21 mouse cellular contexts compared by ENCODE assay signal in the genomic region with DNA sequence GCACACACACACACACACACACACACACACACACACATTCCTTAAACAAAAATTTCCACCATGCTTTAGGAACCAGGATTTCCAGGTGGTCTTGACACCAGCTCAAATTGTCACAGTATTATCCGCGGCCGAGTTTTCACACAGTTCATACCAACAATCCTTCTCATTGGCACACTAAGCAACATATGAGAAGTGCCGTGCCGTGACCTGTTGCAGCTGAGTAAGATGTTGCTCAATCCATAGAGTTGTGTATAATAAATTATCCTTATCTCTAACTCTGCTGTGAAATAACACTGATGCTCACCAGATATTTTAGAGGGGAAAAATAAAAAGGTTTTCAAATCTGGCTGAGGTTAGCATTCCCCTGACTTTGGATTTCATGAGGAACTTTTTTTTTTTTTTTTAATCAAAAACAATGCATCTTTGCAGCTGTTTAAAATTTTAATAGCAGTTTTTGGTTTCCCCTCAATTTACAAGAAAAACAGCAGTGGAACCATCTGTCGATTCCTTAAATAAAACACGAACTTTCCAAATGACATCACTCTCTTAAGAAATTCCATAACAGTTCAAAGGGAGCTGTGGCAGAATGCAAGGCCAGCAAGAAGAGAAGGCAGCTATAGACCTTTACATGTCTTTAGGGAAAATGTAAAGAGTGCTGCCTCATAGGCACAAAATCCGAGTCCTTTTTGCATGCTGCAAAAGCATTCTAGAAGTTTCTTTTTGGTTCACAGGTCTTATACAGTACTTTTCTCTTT.
DNase-seq lines count a peak whose midpoint lies in the region; ATAC-seq and TF ChIP-seq lines count a peak whose summit lies in the region.
"Had no signal": no experiment of that assay in that cellular context is flagged by ENCODE, and none has a peak within 500 bp of the region (broad histone marks: within the 10 kb centered on the region; RNA-seq: fewer than 3 reads in every experiment).

No protein-coding gene starts in this region.

- H3K27ac ChIP-seq in embryonic facial prominence, embryonic 11.5 days (replicated peaks; ENCODE audit: low read depth, low read length): no peak overlapping the region
- H3K27ac ChIP-seq in embryonic facial prominence, embryonic 10.5 days (replicated peaks): no peak overlapping the region
- H3K27ac ChIP-seq in lung, embryonic 16.5 days (ENCODE audit: low read length): no peak overlapping the region
- H3K27ac ChIP-seq in limb, embryonic 14.5 days (replicated peaks; ENCODE audit: low read depth, low read length): peak overlapping the region; percentile 48; the same call in 1 of the 2 replicates
- H3K27ac ChIP-seq in midbrain, embryonic 11.5 days (ENCODE audit: low read depth, low read length): no peak overlapping the region
- H3K27ac ChIP-seq in forebrain, embryonic 13.5 days: no peak overlapping the region
- no peak overlapping the region for H3K27ac ChIP-seq in forebrain, embryonic 16.5 days (ENCODE audit: low read length)
- H3K27ac ChIP-seq: forebrain, embryonic 12.5 days; heart, embryonic 10.5 days; hindbrain, embryonic 13.5 days; hindbrain, postnatal 0 days had no signal

- DNase-seq in embryonic facial prominence, embryonic 11.5 days (ENCODE audit: low spot score): peak; percentile 22
- DNase-seq in embryonic facial prominence, embryonic 10.5 days (ENCODE audit: low spot score): no peak
- DNase-seq in lung, postnatal 25 days (ENCODE audit: low spot score): no peak
- peak; percentile 69 for DNase-seq in limb, embryonic 14.5 days (ENCODE audit: low spot score)
- no peak for DNase-seq in midbrain, embryonic 11.5 days (ENCODE audit: low spot score, missing footprints)
- DNase-seq: adrenal gland, adult 8-10 months; adrenal gland, postnatal 36 days; B cell, adult 2 months; cerebellum, adult 11-12 months; cerebellum, adult 9-10 months; heart, adult 18-20 months; heart, postnatal 10 days had no signal

- H3K27me3 ChIP-seq in embryonic facial prominence, embryonic 11.5 days (ENCODE audit: control insufficient read depth, insufficient read depth, low read length): no peaks in the 10 kb centered on the region
- H3K27me3 ChIP-seq in embryonic facial prominence, embryonic 10.5 days (replicated peaks; ENCODE audit: low read depth, poor library complexity, severe bottlenecking): no peaks in the 10 kb centered on the region
- no peaks in the 10 kb centered on the region for H3K27me3 ChIP-seq in lung, embryonic 16.5 days (ENCODE audit: control insufficient read depth, insufficient read depth, low read depth, low read length)
- no peaks in the 10 kb centered on the region for H3K27me3 ChIP-seq in limb, embryonic 14.5 days (ENCODE audit: control insufficient read depth, insufficient read depth, low read length)
- H3K27me3 ChIP-seq in midbrain, embryonic 11.5 days (ENCODE audit: control insufficient read depth, insufficient read depth, low read length): no peaks in the 10 kb centered on the region
- no peaks in the 10 kb centered on the region for H3K27me3 ChIP-seq in forebrain, embryonic 13.5 days
- no peaks in the 10 kb centered on the region for H3K27me3 ChIP-seq in forebrain, embryonic 16.5 days (replicated peaks; ENCODE audit: control insufficient read depth, insufficient read depth, low read length)
- H3K27me3 ChIP-seq: forebrain, embryonic 12.5 days; hindbrain, embryonic 13.5 days had no signal

- H3K9ac ChIP-seq in embryonic facial prominence, embryonic 11.5 days (replicated peaks; ENCODE audit: low read length): no peak overlapping the region
- H3K9ac ChIP-seq in lung, embryonic 16.5 days (ENCODE audit: low read length): no peak overlapping the region
- H3K9ac ChIP-seq in limb, embryonic 14.5 days (ENCODE audit: low read depth, low read length, severe bottlenecking): no peak overlapping the region
- H3K9ac ChIP-seq in midbrain, embryonic 11.5 days (ENCODE audit: low read length): no peak overlapping the region
- no peak overlapping the region for H3K9ac ChIP-seq in forebrain, embryonic 13.5 days
- H3K9ac ChIP-seq in forebrain, embryonic 16.5 days (replicated peaks; ENCODE audit: low read depth, low read length): no peak overlapping the region
- H3K9ac ChIP-seq: forebrain, embryonic 12.5 days; hindbrain, embryonic 13.5 days had no signal

- 67% methylated on average over 8 of the region's 8 CpGs for WGBS in embryonic facial prominence, embryonic 11.5 days
- WGBS in embryonic facial prominence, embryonic 10.5 days: 79% methylated on average over 8 of the region's 8 CpGs
- 55% methylated on average over 8 of the region's 8 CpGs for WGBS in lung, embryonic 16.5 days
- 38% methylated on average over 8 of the region's 8 CpGs for WGBS in limb, embryonic 14.5 days
- WGBS in midbrain, embryonic 11.5 days: 90% methylated on average over 8 of the region's 8 CpGs
- WGBS in forebrain, embryonic 13.5 days: 86% methylated on average over 8 of the region's 8 CpGs
- 76% methylated on average over 8 of the region's 8 CpGs for WGBS in forebrain, embryonic 16.5 days

- H3K36me3 ChIP-seq in embryonic facial prominence, embryonic 11.5 days (replicated peaks; ENCODE audit: control insufficient read depth, insufficient read depth, low read depth, low read length): no peaks in the 10 kb centered on the region
- H3K36me3 ChIP-seq in embryonic facial prominence, embryonic 10.5 days (replicated peaks): 0 out of 2 replicates have a peak, but pooled peaks cover 4% of the 10 kb centered on the region
- no peaks in the 10 kb centered on the region for H3K36me3 ChIP-seq in lung, embryonic 16.5 days (ENCODE audit: control insufficient read depth, insufficient read depth, low read length)
- H3K36me3 ChIP-seq in limb, embryonic 14.5 days (ENCODE audit: control insufficient read depth, insufficient read depth, low read length): peaks cover 5% of the 10 kb centered on the region
- H3K36me3 ChIP-seq in midbrain, embryonic 11.5 days (ENCODE audit: control insufficient read depth, insufficient read depth, low read length): no peaks in the 10 kb centered on the region
- H3K36me3 ChIP-seq in forebrain, embryonic 13.5 days (ENCODE audit: poor library complexity, severe bottlenecking): no peaks in the 10 kb centered on the region
- no peaks in the 10 kb centered on the region for H3K36me3 ChIP-seq in forebrain, embryonic 16.5 days (ENCODE audit: control insufficient read depth, insufficient read depth)
- H3K36me3 ChIP-seq: forebrain, embryonic 12.5 days; G1E; heart, embryonic 10.5 days; hindbrain, embryonic 13.5 days had no signal

- no peak overlapping the region for H3K4me3 ChIP-seq in embryonic facial prominence, embryonic 11.5 days (ENCODE audit: low read depth, low read length)
- H3K4me3 ChIP-seq in embryonic facial prominence, embryonic 10.5 days: no peak overlapping the region
- H3K4me3 ChIP-seq in lung, embryonic 16.5 days (ENCODE audit: low read length): no peak overlapping the region
- H3K4me3 ChIP-seq in limb, embryonic 14.5 days (replicated peaks; ENCODE audit: low read length): no peak overlapping the region
- H3K4me3 ChIP-seq in midbrain, embryonic 11.5 days (ENCODE audit: low read depth, low read length): no peak overlapping the region
- no peak overlapping the region for H3K4me3 ChIP-seq in forebrain, embryonic 13.5 days
- no peak overlapping the region for H3K4me3 ChIP-seq in forebrain, embryonic 16.5 days (replicated peaks; ENCODE audit: low read length)
- H3K4me3 ChIP-seq: forebrain, embryonic 12.5 days; heart, embryonic 10.5 days; hindbrain, embryonic 13.5 days had no signal

- H3K4me2 ChIP-seq in embryonic facial prominence, embryonic 11.5 days (ENCODE audit: low read depth, low read length): no peak overlapping the region
- H3K4me2 ChIP-seq in lung, embryonic 16.5 days (ENCODE audit: low read depth, low read length): no peak overlapping the region
- 0 out of 2 replicates have a peak overlapping the region, but pooled peaks have one; percentile 2 for H3K4me2 ChIP-seq in limb, embryonic 14.5 days (replicated peaks; ENCODE audit: low read depth, low read length, severe bottlenecking)
- H3K4me2 ChIP-seq in midbrain, embryonic 11.5 days: no peak overlapping the region
- H3K4me2 ChIP-seq in forebrain, embryonic 13.5 days: no peak overlapping the region
- no peak overlapping the region for H3K4me2 ChIP-seq in forebrain, embryonic 16.5 days (ENCODE audit: low read length)
- H3K4me2 ChIP-seq: forebrain, embryonic 12.5 days; hindbrain, embryonic 13.5 days had no signal

- no peaks in the 10 kb centered on the region for H3K4me1 ChIP-seq in embryonic facial prominence, embryonic 11.5 days (ENCODE audit: control insufficient read depth, insufficient read depth, low read length)
- H3K4me1 ChIP-seq in embryonic facial prominence, embryonic 10.5 days: no peaks in the 10 kb centered on the region
- H3K4me1 ChIP-seq in lung, embryonic 16.5 days (replicated peaks; ENCODE audit: control insufficient read depth, insufficient read depth, low read length): no peaks in the 10 kb centered on the region
- H3K4me1 ChIP-seq in limb, embryonic 14.5 days (ENCODE audit: control insufficient read depth, insufficient read depth, low read length): 0 out of 2 replicates have a peak, but pooled peaks cover 7% of the 10 kb centered on the region
- no peaks in the 10 kb centered on the region for H3K4me1 ChIP-seq in midbrain, embryonic 11.5 days (ENCODE audit: control insufficient read depth, insufficient read depth, low read length)
- peaks cover 14% of the 10 kb centered on the region for H3K4me1 ChIP-seq in forebrain, embryonic 13.5 days
- no peaks in the 10 kb centered on the region for H3K4me1 ChIP-seq in forebrain, embryonic 16.5 days (replicated peaks; ENCODE audit: control insufficient read depth, insufficient read depth, low read length)
- H3K4me1 ChIP-seq: heart, embryonic 10.5 days had no signal

- no peak for ATAC-seq in embryonic facial prominence, embryonic 11.5 days (replicated peaks; ENCODE audit: insufficient number of reproducible peaks, low FRiP score, low TSS enrichment, low read depth)
- ATAC-seq in lung, embryonic 16.5 days (ENCODE audit: low read depth): peak; percentile 47; the same call in 1 of the 2 replicates
- ATAC-seq in limb, embryonic 14.5 days (ENCODE audit: low FRiP score, low read depth): peak; percentile 78
- no peak for ATAC-seq in midbrain, embryonic 11.5 days (ENCODE audit: low FRiP score)
- ATAC-seq in forebrain, embryonic 13.5 days: no peak
- no peak for ATAC-seq in forebrain, embryonic 16.5 days
- ATAC-seq: CD4-positive, CD25-positive, alpha-beta regulatory T cell, adult 4 months; hindbrain, postnatal 0 days had no signal

- no peaks in the 10 kb centered on the region for H3K9me3 ChIP-seq in embryonic facial prominence, embryonic 11.5 days (replicated peaks; ENCODE audit: control insufficient read depth, low read length)
- no peaks in the 10 kb centered on the region for H3K9me3 ChIP-seq in embryonic facial prominence, embryonic 10.5 days
- no peaks in the 10 kb centered on the region for H3K9me3 ChIP-seq in lung, embryonic 16.5 days (ENCODE audit: control insufficient read depth, low read length)
- H3K9me3 ChIP-seq in limb, embryonic 14.5 days (ENCODE audit: control insufficient read depth, low read length): no peaks in the 10 kb centered on the region
- H3K9me3 ChIP-seq in midbrain, embryonic 11.5 days (ENCODE audit: control insufficient read depth, low read length): no peaks in the 10 kb centered on the region
- H3K9me3 ChIP-seq in forebrain, embryonic 13.5 days (replicated peaks): no peaks in the 10 kb centered on the region
- no peaks in the 10 kb centered on the region for H3K9me3 ChIP-seq in forebrain, embryonic 16.5 days (ENCODE audit: control insufficient read depth, low read length)
- H3K9me3 ChIP-seq: forebrain, embryonic 12.5 days; G1E; heart, embryonic 10.5 days; hindbrain, embryonic 13.5 days had no signal

- no peak for TF ChIP-seq POLR2A in limb, embryonic 14.5 days (IDR thresholded peaks at IDR 0.05; ENCODE audit: borderline replicate concordance, extremely low read depth, insufficient read depth, insufficient read length)

Comparison
In these comparisons a context has a peak if more than half of its experiments do, and no peak if none do; other contexts are left out.
1. DNase-seq: peak in embryonic facial prominence, embryonic 11.5 days (single experiment) and limb, embryonic 14.5 days (single experiment); none in embryonic facial prominence, embryonic 10.5 days (single experiment), lung, postnatal 25 days (single experiment) and midbrain, embryonic 11.5 days (single experiment).
2. ATAC-seq: peak in lung, embryonic 16.5 days (single experiment) and limb, embryonic 14.5 days (single experiment); none in embryonic facial prominence, embryonic 11.5 days (single experiment), midbrain, embryonic 11.5 days (single experiment), forebrain, embryonic 13.5 days (single experiment) and forebrain, embryonic 16.5 days (single experiment).